Mouse (Mus musculus) myocyte (in vitro differentiated cells): ENCODE results near the gene Dnaaf1. TPM values are rescaled to one million over a fixed set of nuclear protein-coding genes. Genes with fewer than 3 reads are reported as not detected.

ENCODE experiments used
- H3K27me3 ChIP-seq: one replicate; pipeline ENCODE4 v1.6.1; 2011; ENCODE audit not compliant: control insufficient read depth, insufficient read depth, insufficient read length
- H3K36me3 ChIP-seq: one replicate; pipeline ENCODE4 v1.6.1; 2011; ENCODE audit not compliant: control insufficient read depth, insufficient read depth
- H3K4me2 ChIP-seq: one replicate; pipeline ENCODE4 v1.6.1; 2011; ENCODE audit warnings: low read depth, control low read depth
- H3K4me3 ChIP-seq: one replicate; pipeline ENCODE4 v1.5.1; 2011; ENCODE audit warnings: mild to moderate bottlenecking, control low read depth, moderate library complexity
- H3K79me2 ChIP-seq: one replicate; pipeline ENCODE4 v1.6.1; 2011; ENCODE audit not compliant: control insufficient read depth, insufficient read depth
- H3ac ChIP-seq: one replicate; pipeline ENCODE4 v1.6.1; 2011; ENCODE audit not compliant: control insufficient read depth, insufficient read length
- CEBPB ChIP-seq: IDR thresholded peaks from 2 replicates; pipeline ENCODE4 v1.6.1; 2011; ENCODE audit warnings: mild to moderate bottlenecking, moderate library complexity; ENCODE audit not compliant: poor library complexity, insufficient read depth, severe bottlenecking
- E2F4 ChIP-seq: IDR thresholded peaks from one replicate; pipeline ENCODE4 v1.6.1; 2011; ENCODE audit warnings: mild to moderate bottlenecking, control low read depth, moderate library complexity; ENCODE audit not compliant: insufficient read depth
- MAX ChIP-seq: IDR thresholded peaks from one replicate; pipeline ENCODE4 v1.6.1; 2011; ENCODE audit warnings: low read depth, mild to moderate bottlenecking, control low read depth
- MYOD1 ChIP-seq, 3 experiments: IDR thresholded peaks; one replicate each; pipeline ENCODE4 v1.6.1; 2011; ENCODE audit warnings: control low read depth in 2 of 3, low read depth in 2 of 3, mild to moderate bottlenecking in 2 of 3, moderate library complexity in 1 of 3; ENCODE audit not compliant: insufficient read length in 2 of 3, control insufficient read depth in 1 of 3
- MYOG ChIP-seq, 3 experiments: IDR thresholded peaks; one replicate each; pipeline ENCODE4 v1.6.1; 2011; ENCODE audit warnings: control low read depth in 2 of 3, low read depth in 2 of 3, mild to moderate bottlenecking in 2 of 3; ENCODE audit not compliant: insufficient read length in 2 of 3, control insufficient read depth in 1 of 3, insufficient read depth in 1 of 3
- POLR2A ChIP-seq: IDR thresholded peaks from one replicate; pipeline ENCODE4 v1.6.1; 2011; ENCODE audit warnings: low read depth, mild to moderate bottlenecking, control low read depth, moderate library complexity; ENCODE audit not compliant: insufficient read length
- POLR2AphosphoS2 ChIP-seq: IDR thresholded peaks from one replicate; pipeline ENCODE4 v1.6.1; 2011; ENCODE audit warnings: low read depth, control low read depth; ENCODE audit not compliant: insufficient read length
- REST ChIP-seq: IDR thresholded peaks from one replicate; pipeline ENCODE4 v1.6.1; 2011; ENCODE audit warnings: mild to moderate bottlenecking, control low read depth, moderate library complexity; ENCODE audit not compliant: insufficient read depth, insufficient read length
- SRF ChIP-seq: IDR thresholded peaks from one replicate; pipeline ENCODE4 v1.6.1; 2011; ENCODE audit warnings: low read depth; ENCODE audit not compliant: control insufficient read depth, insufficient read length
- TCF12 ChIP-seq: IDR thresholded peaks from one replicate; pipeline ENCODE4 v1.6.1; 2011; ENCODE audit warnings: mild to moderate bottlenecking, control low read depth; ENCODE audit not compliant: poor library complexity, insufficient read depth, severe bottlenecking
- TCF3 ChIP-seq: IDR thresholded peaks from one replicate; pipeline ENCODE4 v1.6.1; 2011; ENCODE audit warnings: low read depth, control low read depth; ENCODE audit not compliant: insufficient read length
- USF1 ChIP-seq: IDR thresholded peaks from one replicate; pipeline ENCODE4 v1.6.1; 2011; ENCODE audit warnings: low read depth, mild to moderate bottlenecking, control low read depth, moderate library complexity
- polyA plus RNA-seq: library from polyadenylated mRNA; unstranded; fragments of >200 nt; fragmentation: generic; extraction: Trizol; gene quantifications from one replicate; pipeline ENCODE4 v1.2.1, GENCODE M21; 2012; ENCODE audit warnings: missing spikeins

Dnaaf1 gene
- polyA plus RNA-seq, 1 experiment: 0.01 TPM

GRCm38 (mm10) chr8:119559402-119559720, 15.7 kb upstream of the Dnaaf1 start:
- peak overlapping the region; percentile 94 for H3K4me2 ChIP-seq
- no peaks in the 10 kb centered on the region for H3K27me3 ChIP-seq
- peaks cover 8% of the 10 kb centered on the region for H3K36me3 ChIP-seq
- H3ac ChIP-seq: no peak overlapping the region
- TF ChIP-seq SRF (no peak), POLR2AphosphoS2 (no peak), CEBPB (no peak), MYOD1 (IDR thresholded peaks at IDR 0.05; ENCODE audit: control insufficient read depth in 1 of 3, insufficient read length in 2 of 3, low read depth in 2 of 3) (no peak), POLR2A (no peak), USF1 (no peak), E2F4 (no peak), TCF12 (no peak), MYOG (IDR thresholded peaks at IDR 0.05; ENCODE audit: control insufficient read depth in 1 of 3, insufficient read depth in 1 of 3, insufficient read length in 2 of 3, low read depth in 2 of 3) (no peak)
- H3K4me3 ChIP-seq: peak overlapping the region; percentile 85
- peaks cover 38% of the 10 kb centered on the region for H3K79me2 ChIP-seq

- Histone ChIP-seq H3ac (no peak overlapping the region), H3K79me2 (no peaks in the 10 kb centered on the region), H3K4me2 (no peak overlapping the region), H3K36me3 (peaks cover 8% of the 10 kb centered on the region), H3K4me3 (no peak overlapping the region), H3K27me3 (no peaks in the 10 kb centered on the region)
- no peak for TF ChIP-seq USF1
- TF ChIP-seq MAX: no peak
- no peak for TF ChIP-seq REST
- no peak for TF ChIP-seq E2F4
- TF ChIP-seq TCF3: no peak
- no peak for TF ChIP-seq POLR2AphosphoS2
- no peak for TF ChIP-seq POLR2A
- TF ChIP-seq TCF12: no peak
- TF ChIP-seq CEBPB: no peak
- TF ChIP-seq MYOD1 (IDR thresholded peaks at IDR 0.05; ENCODE audit: control insufficient read depth in 1 of 3, insufficient read length in 2 of 3, low read depth in 2 of 3): no peak
- no peak for TF ChIP-seq SRF
These were observed 11.2 kb upstream of the Dnaaf1 start for GRCm38 (mm10) chr8:119563849-119564251.

- Histone ChIP-seq H3K36me3 (peaks cover 8% of the 10 kb centered on the region), H3K4me2 (no peak overlapping the region), H3K79me2 (no peaks in the 10 kb centered on the region), H3K4me3 (no peak overlapping the region), H3ac (no peak overlapping the region), H3K27me3 (no peaks in the 10 kb centered on the region)
- TF ChIP-seq CEBPB (no peak), TCF12 (no peak), MYOD1 (IDR thresholded peaks at IDR 0.05; ENCODE audit: control insufficient read depth in 1 of 3, insufficient read length in 2 of 3, low read depth in 2 of 3) (no peak), USF1 (no peak), POLR2A (no peak), POLR2AphosphoS2 (no peak), TCF3 (no peak), SRF (no peak), MYOG (IDR thresholded peaks at IDR 0.05; ENCODE audit: control insufficient read depth in 1 of 3, insufficient read depth in 1 of 3, insufficient read length in 2 of 3, low read depth in 2 of 3) (no peak), MAX (no peak), E2F4 (no peak), REST (no peak)
These were observed 8.7 kb upstream of the Dnaaf1 start for GRCm38 (mm10) chr8:119566367-119566766.

GRCm38 (mm10) chr8:119568251-119568650, 6.8 kb upstream of the Dnaaf1 start:
- H3K36me3 ChIP-seq: peaks cover 6% of the 10 kb centered on the region
- H3K79me2 ChIP-seq: no peaks in the 10 kb centered on the region
- no peak overlapping the region for H3K4me2 ChIP-seq
- H3K27me3 ChIP-seq: no peaks in the 10 kb centered on the region
- no peak overlapping the region for H3ac ChIP-seq
- TF ChIP-seq POLR2A (no peak), MYOG (IDR thresholded peaks at IDR 0.05; ENCODE audit: control insufficient read depth in 1 of 3, insufficient read depth in 1 of 3, insufficient read length in 2 of 3, low read depth in 2 of 3) (no peak), TCF12 (no peak), SRF (no peak), TCF3 (no peak)
- no peak overlapping the region for H3K4me3 ChIP-seq

- no peak overlapping the region for H3K4me3 ChIP-seq
- no peak overlapping the region for H3K4me2 ChIP-seq
- H3K79me2 ChIP-seq: no peaks in the 10 kb centered on the region
- no peaks in the 10 kb centered on the region for H3K36me3 ChIP-seq
- H3ac ChIP-seq: no peak overlapping the region
- H3K27me3 ChIP-seq: no peaks in the 10 kb centered on the region
- no peak for TF ChIP-seq POLR2A
- no peak for TF ChIP-seq E2F4
- no peak for TF ChIP-seq TCF12
- no peak for TF ChIP-seq REST
- TF ChIP-seq MAX: no peak
- TF ChIP-seq SRF: no peak
- no peak for TF ChIP-seq POLR2AphosphoS2
- TF ChIP-seq CEBPB: no peak
- TF ChIP-seq USF1: no peak
- no peak for TF ChIP-seq MYOD1 (IDR thresholded peaks at IDR 0.05; ENCODE audit: control insufficient read depth in 1 of 3, insufficient read length in 2 of 3, low read depth in 2 of 3)
- no peak for TF ChIP-seq MYOG (IDR thresholded peaks at IDR 0.05; ENCODE audit: control insufficient read depth in 1 of 3, insufficient read depth in 1 of 3, insufficient read length in 2 of 3, low read depth in 2 of 3)
- no peak for TF ChIP-seq TCF3
These were observed 6.1 kb upstream of the Dnaaf1 start for GRCm38 (mm10) chr8:119568951-119569350.
